Mouse (Mus musculus): ENCODE results near the gene Gabbr1. TPM values are rescaled to one million over a fixed set of nuclear protein-coding genes. Genes with fewer than 3 reads are reported as not detected.

Gene Gabbr1
- polyA plus RNA-seq, 1 experiment from 2014 or later: 7.9 TPM

- Histone ChIP-seq H3K27ac (replicated peaks; ENCODE audit: low read depth, low read length) (no peak overlapping the region), H3K9ac (ENCODE audit: low read length) (no peak overlapping the region), H3K4me3 (ENCODE audit: low read depth, low read length) (no peak overlapping the region), H3K36me3 (ENCODE audit: control insufficient read depth, insufficient read depth, low read length) (no peaks in the 10 kb centered on the region), H3K4me1 (ENCODE audit: control insufficient read depth, insufficient read depth, low read length) (peaks cover 13% of the 10 kb centered on the region), H3K27me3 (ENCODE audit: control insufficient read depth, insufficient read depth, low read length) (peaks cover 4% of the 10 kb centered on the region; the same call in 1 of the 2 replicates), H3K4me2 (ENCODE audit: low read depth, severe bottlenecking) (no peak overlapping the region), H3K9me3 (ENCODE audit: control insufficient read depth, low read length) (no peaks in the 10 kb centered on the region)
- ATAC-seq (ENCODE audit: insufficient number of reproducible peaks, low FRiP score, low TSS enrichment, low read depth) (no peak), DNase-seq (ENCODE audit: low spot score) (no peak)
- WGBS: 41% methylated on average over 3 of the region's 3 CpGs
These were observed 2.2 kb downstream of the Gabbr1 start for GRCm38 (mm10) chr17:37047981-37048380.

GRCm38 (mm10) chr17:37048383-37048782, 2.6 kb downstream of the Gabbr1 start:
- Histone ChIP-seq H3K36me3 (ENCODE audit: control insufficient read depth, insufficient read depth, low read length) (no peaks in the 10 kb centered on the region), H3K4me3 (ENCODE audit: low read depth, low read length) (no peak overlapping the region)

GRCm38 (mm10) chr17:37049570-37050310, 4.0 kb downstream of the Gabbr1 start:
- Histone ChIP-seq H3K4me3 (ENCODE audit: low read depth, low read length) (peak overlapping the region; percentile 64), H3K4me1 (ENCODE audit: control insufficient read depth, insufficient read depth, low read length) (peaks cover 13% of the 10 kb centered on the region), H3K27ac (replicated peaks; ENCODE audit: low read depth, low read length) (no peak overlapping the region), H3K27me3 (ENCODE audit: control insufficient read depth, insufficient read depth, low read length) (peaks cover 4% of the 10 kb centered on the region; the same call in 1 of the 2 replicates), H3K9me3 (ENCODE audit: control insufficient read depth, low read length) (no peaks in the 10 kb centered on the region), H3K36me3 (ENCODE audit: control insufficient read depth, insufficient read depth, low read length) (no peaks in the 10 kb centered on the region; the same call in 1 of the 2 replicates), H3K4me2 (ENCODE audit: low read depth, severe bottlenecking) (peak overlapping the region; percentile 94), H3K9ac (ENCODE audit: low read length) (peak overlapping the region; percentile 22; the same call in 1 of the 2 replicates)
- DNase-seq (ENCODE audit: low spot score): peak; percentile 82
- 0 out of 2 replicates have a peak, but pooled peaks have one; percentile 20 for ATAC-seq (ENCODE audit: insufficient number of reproducible peaks, low FRiP score, low TSS enrichment, low read depth)
- WGBS: 3% methylated on average over 39 of the region's 39 CpGs

More at GRCm38 (mm10) chr17:37048383-37048782, 2.6 kb downstream of the Gabbr1 start:
- H3K4me1 ChIP-seq (ENCODE audit: control insufficient read depth, insufficient read depth, low read length): peaks cover 13% of the 10 kb centered on the region
- no peaks in the 10 kb centered on the region for H3K9me3 ChIP-seq (ENCODE audit: control insufficient read depth, low read length)
- ATAC-seq (ENCODE audit: insufficient number of reproducible peaks, low FRiP score, low TSS enrichment, low read depth) (no peak), DNase-seq (ENCODE audit: low spot score) (no peak)
- no peak overlapping the region for H3K4me2 ChIP-seq (ENCODE audit: low read depth, severe bottlenecking)
- WGBS: 65% methylated on average over 7 of the region's 7 CpGs
- peaks cover 4% of the 10 kb centered on the region; the same call in 1 of the 2 replicates for H3K27me3 ChIP-seq (ENCODE audit: control insufficient read depth, insufficient read depth, low read length)
- no peak overlapping the region for H3K9ac ChIP-seq (ENCODE audit: low read length)
- H3K27ac ChIP-seq (replicated peaks; ENCODE audit: low read depth, low read length): no peak overlapping the region

- ATAC-seq (ENCODE audit: insufficient number of reproducible peaks, low FRiP score, low TSS enrichment, low read depth) (peak; percentile 41), DNase-seq (ENCODE audit: low spot score) (peak; percentile 89)
These were observed 4.6 kb downstream of the Gabbr1 start for GRCm38 (mm10) chr17:37050399-37050798.

GRCm38 (mm10) chr17:37050876-37051275, 5.1 kb downstream of the Gabbr1 start:
- Histone ChIP-seq H3K27ac (replicated peaks; ENCODE audit: low read depth, low read length) (no peak overlapping the region), H3K9ac (ENCODE audit: low read length) (peak overlapping the region; percentile 63), H3K4me3 (ENCODE audit: low read depth, low read length) (peak overlapping the region; percentile 64), H3K4me2 (ENCODE audit: low read depth, severe bottlenecking) (peak overlapping the region; percentile 94), H3K36me3 (ENCODE audit: control insufficient read depth, insufficient read depth, low read length) (peaks cover 2% of the 10 kb centered on the region), H3K4me1 (ENCODE audit: control insufficient read depth, insufficient read depth, low read length) (peaks cover 13% of the 10 kb centered on the region), H3K27me3 (ENCODE audit: control insufficient read depth, insufficient read depth, low read length) (peaks cover 4% of the 10 kb centered on the region; the same call in 1 of the 2 replicates), H3K9me3 (ENCODE audit: control insufficient read depth, low read length) (no peaks in the 10 kb centered on the region)
- WGBS: 3% methylated on average over 26 of the region's 27 CpGs
- DNase-seq (ENCODE audit: low spot score): peak; percentile 50
- ATAC-seq (ENCODE audit: insufficient number of reproducible peaks, low FRiP score, low TSS enrichment, low read depth): peak; percentile 3; the same call in 1 of the 2 replicates

More at GRCm38 (mm10) chr17:37050399-37050798, 4.6 kb downstream of the Gabbr1 start:
- Histone ChIP-seq H3K9me3 (ENCODE audit: control insufficient read depth, low read length) (no peaks in the 10 kb centered on the region), H3K4me2 (ENCODE audit: low read depth, severe bottlenecking) (peak overlapping the region; percentile 94), H3K27me3 (ENCODE audit: control insufficient read depth, insufficient read depth, low read length) (peaks cover 4% of the 10 kb centered on the region; the same call in 1 of the 2 replicates), H3K4me1 (ENCODE audit: control insufficient read depth, insufficient read depth, low read length) (peaks cover 13% of the 10 kb centered on the region), H3K9ac (ENCODE audit: low read length) (peak overlapping the region; percentile 63), H3K27ac (replicated peaks; ENCODE audit: low read depth, low read length) (no peak overlapping the region), H3K4me3 (ENCODE audit: low read depth, low read length) (peak overlapping the region; percentile 64), H3K36me3 (ENCODE audit: control insufficient read depth, insufficient read depth, low read length) (no peaks in the 10 kb centered on the region; the same call in none of the 2 replicates)
- WGBS: 0% methylated on average over 22 of the region's 22 CpGs

- Histone ChIP-seq H3K9ac (ENCODE audit: low read length) (no peak overlapping the region), H3K4me1 (ENCODE audit: control insufficient read depth, insufficient read depth, low read length) (peaks cover 13% of the 10 kb centered on the region), H3K4me2 (ENCODE audit: low read depth, severe bottlenecking) (no peak overlapping the region), H3K4me3 (ENCODE audit: low read depth, low read length) (no peak overlapping the region; the same call in 1 of the 2 replicates), H3K36me3 (ENCODE audit: control insufficient read depth, insufficient read depth, low read length) (peaks cover 5% of the 10 kb centered on the region), H3K27ac (replicated peaks; ENCODE audit: low read depth, low read length) (no peak overlapping the region), H3K9me3 (ENCODE audit: control insufficient read depth, low read length) (no peaks in the 10 kb centered on the region), H3K27me3 (ENCODE audit: control insufficient read depth, insufficient read depth, low read length) (peaks cover 4% of the 10 kb centered on the region; the same call in 1 of the 2 replicates)
- no peak for ATAC-seq (ENCODE audit: insufficient number of reproducible peaks, low FRiP score, low TSS enrichment, low read depth)
- 51% methylated on average over 4 of the region's 4 CpGs for WGBS
- no peak for DNase-seq (ENCODE audit: low spot score)
These were observed 6.0 kb downstream of the Gabbr1 start for GRCm38 (mm10) chr17:37051745-37052144.

- peaks cover 8% of the 10 kb centered on the region for H3K36me3 ChIP-seq (ENCODE audit: control insufficient read depth, insufficient read depth, low read length)
- DNase-seq (ENCODE audit: low spot score) (no peak), ATAC-seq (ENCODE audit: insufficient number of reproducible peaks, low FRiP score, low TSS enrichment, low read depth) (no peak)
- H3K4me2 ChIP-seq (ENCODE audit: low read depth, severe bottlenecking): no peak overlapping the region
- no peak overlapping the region for H3K27ac ChIP-seq (replicated peaks; ENCODE audit: low read depth, low read length)
- no peaks in the 10 kb centered on the region for H3K9me3 ChIP-seq (ENCODE audit: control insufficient read depth, low read length)
- no peak overlapping the region for H3K9ac ChIP-seq (ENCODE audit: low read length)
- no peaks in the 10 kb centered on the region for H3K27me3 ChIP-seq (ENCODE audit: control insufficient read depth, insufficient read depth, low read length)
- no peak overlapping the region for H3K4me3 ChIP-seq (ENCODE audit: low read depth, low read length)
- WGBS: 95% methylated on average over 6 of the region's 6 CpGs
- no peaks in the 10 kb centered on the region for H3K4me1 ChIP-seq (ENCODE audit: control insufficient read depth, insufficient read depth, low read length)
These were observed 11.2 kb downstream of the Gabbr1 start for GRCm38 (mm10) chr17:37056957-37057356.

- Histone ChIP-seq H3K27ac (replicated peaks; ENCODE audit: low read depth, low read length) (no peak overlapping the region), H3K27me3 (ENCODE audit: control insufficient read depth, insufficient read depth, low read length) (no peaks in the 10 kb centered on the region), H3K9ac (ENCODE audit: low read length) (no peak overlapping the region), H3K4me3 (ENCODE audit: low read depth, low read length) (no peak overlapping the region), H3K9me3 (ENCODE audit: control insufficient read depth, low read length) (no peaks in the 10 kb centered on the region), H3K36me3 (ENCODE audit: control insufficient read depth, insufficient read depth, low read length) (peaks cover 10% of the 10 kb centered on the region), H3K4me2 (ENCODE audit: low read depth, severe bottlenecking) (no peak overlapping the region), H3K4me1 (ENCODE audit: control insufficient read depth, insufficient read depth, low read length) (no peaks in the 10 kb centered on the region)
- DNase-seq (ENCODE audit: low spot score) (no peak), ATAC-seq (ENCODE audit: insufficient number of reproducible peaks, low FRiP score, low TSS enrichment, low read depth) (no peak)
- 90% methylated on average over 3 of the region's 3 CpGs for WGBS
These were observed 15.7 kb downstream of the Gabbr1 start for GRCm38 (mm10) chr17:37061435-37061834.
